Mouse (Mus musculus): ENCODE results near the gene Trpm2.
"Not testable (repeated sequence)": the region's sequence is repeated elsewhere in the genome, so short reads cannot be mapped to it uniquely, and the experiment has no call there.

DNA sequence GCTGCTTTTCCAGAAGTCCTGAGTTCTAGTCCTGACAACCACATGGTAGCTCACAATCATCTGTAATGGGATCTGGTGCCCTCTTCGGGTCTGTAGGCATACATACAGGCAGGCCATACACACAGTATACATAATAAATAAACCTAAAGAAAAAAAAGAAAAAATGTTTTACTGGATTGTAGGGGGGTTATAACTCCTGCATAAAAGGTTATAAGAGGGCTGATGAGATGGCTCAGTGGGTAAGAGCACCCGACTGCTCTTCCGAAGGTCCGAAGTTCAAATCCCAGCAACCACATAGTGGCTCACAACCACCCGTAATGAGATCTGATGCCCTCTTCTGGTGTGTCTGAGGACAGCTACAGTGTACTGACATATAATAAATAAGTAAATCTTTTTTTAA lies 40.8 kb upstream of the Trpm2 start:
- TF ChIP-seq CTCF, EP300 (IDR thresholded peaks at IDR 0.05; ENCODE audit: low read depth): not testable (repeated sequence)

All from heart, postnatal 0 days (tissue).